Mouse (Mus musculus) kidney, postnatal 25 days (tissue): ENCODE measurements around the gene Syne2.
A peak's percentile ranks its signal among the peaks of the same experiment; 100 is the strongest.

Experiments used
- DNase-seq, 2 experiments: peaks; one replicate each; pipeline ENCODE4 v3.0.0; 2021; ENCODE audit warnings: mixed read lengths in 2 of 2

Gene Syne2

GRCm38 (mm10) chr12:75829616-75830015 lies 11.7 kb downstream of the Syne2 start:
- DNase-seq = peak in 1 of 2 experiments; percentile 57

- DNase-seq = peak in 1 of 2 experiments; percentile 49
Measured at GRCm38 (mm10) chr12:75833149-75833959, 15.4 kb downstream of the Syne2 start.

- DNase-seq = no peak
Measured at GRCm38 (mm10) chr12:75833960-75834729, 16.2 kb downstream of the Syne2 start.

- DNase-seq = peak; percentile 76 to 79
Measured at GRCm38 (mm10) chr12:75836524-75836962, 18.6 kb downstream of the Syne2 start.

- DNase-seq = no peak
Measured at GRCm38 (mm10) chr12:75837462-75837861, 19.5 kb downstream of the Syne2 start.

- DNase-seq = peak in 1 of 2 experiments; percentile 65
Measured at GRCm38 (mm10) chr12:75839083-75839736, 21.3 kb downstream of the Syne2 start.

- DNase-seq = no peak
Measured at GRCm38 (mm10) chr12:75841183-75841582, 23.2 kb downstream of the Syne2 start.

GRCm38 (mm10) chr12:75844311-75844710 lies 26.4 kb downstream of the Syne2 start:
- DNase-seq = no peak

GRCm38 (mm10) chr12:75845070-75845469 lies 27.1 kb downstream of the Syne2 start:
- DNase-seq = no peak

- peak; percentile 86 to 96 for DNase-seq
Measured at GRCm38 (mm10) chr12:75846513-75846912, 28.6 kb downstream of the Syne2 start.

GRCm38 (mm10) chr12:75850205-75850604 lies 32.3 kb downstream of the Syne2 start:
- no peak for DNase-seq

GRCm38 (mm10) chr12:75851481-75851880 lies 33.5 kb downstream of the Syne2 start:
- DNase-seq = no peak

- DNase-seq = peak; percentile 58 to 84
Measured at GRCm38 (mm10) chr12:75852384-75852783, 34.5 kb downstream of the Syne2 start.

GRCm38 (mm10) chr12:75853559-75853958 lies 35.6 kb downstream of the Syne2 start:
- DNase-seq = peak; percentile 85 to 87

GRCm38 (mm10) chr12:75855051-75855453 lies 37.1 kb downstream of the Syne2 start:
- DNase-seq = peak; percentile 40 to 71

GRCm38 (mm10) chr12:75855621-75856020 lies 37.7 kb downstream of the Syne2 start:
- DNase-seq = no peak

- DNase-seq = no peak
Measured at GRCm38 (mm10) chr12:75856096-75856868, 38.3 kb downstream of the Syne2 start.

- peak; percentile 33 to 75 for DNase-seq
Measured at GRCm38 (mm10) chr12:75859936-75860335, 42.0 kb downstream of the Syne2 start.

GRCm38 (mm10) chr12:75860843-75861242 lies 42.9 kb downstream of the Syne2 start:
- no peak for DNase-seq

- DNase-seq = no peak
Measured at GRCm38 (mm10) chr12:75865166-75865565, 47.2 kb downstream of the Syne2 start.

GRCm38 (mm10) chr12:75866419-75867373 lies 48.8 kb downstream of the Syne2 start:
- DNase-seq = peak; percentile 43 to 63
